Mouse (Mus musculus): ENCODE data around the gene Sorbs2.

The Sorbs2 gene

GRCm38 (mm10) chr8:45687942-45688695 is 180.5 kb downstream of the Sorbs2 start:
- no peak for DNase-seq

DNA sequence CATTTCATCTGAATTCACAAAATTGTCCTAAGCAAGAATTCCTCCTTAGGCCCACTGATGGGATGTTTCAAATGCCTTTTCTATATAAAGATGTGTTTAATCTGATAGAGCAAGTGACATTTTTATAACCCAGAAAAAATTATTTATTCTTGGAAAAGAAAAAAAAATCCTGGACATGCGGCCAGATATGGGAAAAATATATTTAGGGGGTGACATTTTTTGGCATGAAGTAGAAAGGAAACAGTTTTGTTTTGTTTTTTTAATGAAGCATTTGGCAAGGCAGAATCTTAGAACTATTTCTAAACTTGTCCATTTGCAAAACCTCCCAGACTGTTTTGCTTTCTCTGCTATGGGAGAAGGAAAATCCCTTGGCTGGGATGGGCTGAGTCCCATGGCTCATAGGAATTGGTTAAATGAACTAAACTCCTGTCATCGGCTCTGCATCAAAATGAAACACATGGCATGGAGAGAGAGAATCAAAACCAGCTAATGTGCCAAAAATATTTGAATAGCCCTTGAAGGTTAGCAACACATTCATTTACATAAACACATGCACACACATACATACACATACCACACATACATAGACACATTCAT is 182.1 kb downstream of the Sorbs2 start:
- no peak for DNase-seq

GRCm38 (mm10) chr8:45700100-45700499 is 192.5 kb downstream of the Sorbs2 start:
- DNase-seq, result no peak

DNA sequence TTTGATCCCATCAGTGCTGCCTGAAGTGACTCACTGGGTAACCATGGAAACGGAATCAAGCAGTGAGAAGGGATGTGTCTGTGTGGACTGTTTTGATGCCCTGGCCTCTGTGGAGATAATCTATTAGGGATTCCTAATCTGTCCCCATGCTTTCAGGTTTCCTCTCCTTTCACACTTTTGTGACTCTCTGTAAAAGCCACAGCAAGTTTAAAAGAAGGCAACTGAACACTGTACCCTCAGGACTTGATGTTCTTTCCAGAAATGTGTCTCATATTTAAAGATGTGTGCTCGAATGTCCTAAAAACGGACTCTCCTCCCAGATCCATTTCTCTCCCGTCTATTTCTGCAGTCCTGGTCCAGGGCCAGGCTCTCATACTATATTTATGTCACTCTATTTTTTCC is 196.1 kb downstream of the Sorbs2 start:
- DNase-seq, result no peak

GRCm38 (mm10) chr8:45709098-45709497 is 201.5 kb downstream of the Sorbs2 start:
- DNase-seq, result no peak

- DNase-seq, result no peak
These were observed 202.1 kb downstream of the Sorbs2 start for GRCm38 (mm10) chr8:45709734-45710133.

GRCm38 (mm10) chr8:45712610-45713009 is 205.0 kb downstream of the Sorbs2 start:
- DNase-seq, result no peak

GRCm38 (mm10) chr8:45714806-45715205 is 207.2 kb downstream of the Sorbs2 start:
- DNase-seq, result no peak

- DNase-seq, result no peak
These were observed 207.9 kb downstream of the Sorbs2 start for GRCm38 (mm10) chr8:45715330-45716027.

DNA sequence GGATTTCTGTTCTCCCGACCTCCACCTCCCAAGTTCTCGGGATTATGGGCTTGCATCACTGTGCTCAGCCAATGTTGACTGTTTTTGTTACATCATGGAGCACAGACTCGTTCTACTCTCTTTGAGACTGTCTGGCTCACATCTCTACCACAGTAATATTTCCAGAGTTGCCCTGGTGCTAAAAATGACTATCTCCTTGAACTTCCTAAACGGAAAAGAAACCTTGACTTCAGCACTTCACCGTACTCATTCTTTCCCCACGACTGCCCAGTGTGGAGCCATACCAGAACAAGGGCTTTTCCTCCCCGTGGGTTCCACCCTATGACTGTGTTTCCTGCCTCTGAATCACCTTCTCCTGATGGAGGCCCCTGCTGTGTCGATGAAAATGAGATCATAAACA is 212.2 kb downstream of the Sorbs2 start:
- DNase-seq, result no peak

GRCm38 (mm10) chr8:45724204-45724603 is 216.6 kb downstream of the Sorbs2 start:
- no peak for DNase-seq

DNA sequence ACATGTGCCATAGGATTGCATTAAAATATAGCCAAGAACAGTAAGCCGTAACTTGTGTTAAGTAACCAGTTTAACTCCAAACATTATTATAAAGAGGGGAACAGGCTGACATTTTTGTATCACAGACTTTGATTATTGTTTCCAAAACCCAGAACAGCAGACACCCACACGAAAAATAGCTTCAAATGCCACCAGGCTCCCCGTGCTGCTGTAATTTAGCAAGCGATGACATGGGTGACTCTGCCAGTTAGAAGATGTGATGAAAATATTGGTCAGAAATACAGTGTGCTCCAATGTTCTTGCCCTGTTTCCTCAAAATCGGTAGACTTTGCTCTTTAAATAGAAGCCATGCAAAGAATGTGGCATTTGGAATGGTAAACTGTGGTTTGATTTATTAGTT is 217.7 kb downstream of the Sorbs2 start:
- no peak for DNase-seq

DNA sequence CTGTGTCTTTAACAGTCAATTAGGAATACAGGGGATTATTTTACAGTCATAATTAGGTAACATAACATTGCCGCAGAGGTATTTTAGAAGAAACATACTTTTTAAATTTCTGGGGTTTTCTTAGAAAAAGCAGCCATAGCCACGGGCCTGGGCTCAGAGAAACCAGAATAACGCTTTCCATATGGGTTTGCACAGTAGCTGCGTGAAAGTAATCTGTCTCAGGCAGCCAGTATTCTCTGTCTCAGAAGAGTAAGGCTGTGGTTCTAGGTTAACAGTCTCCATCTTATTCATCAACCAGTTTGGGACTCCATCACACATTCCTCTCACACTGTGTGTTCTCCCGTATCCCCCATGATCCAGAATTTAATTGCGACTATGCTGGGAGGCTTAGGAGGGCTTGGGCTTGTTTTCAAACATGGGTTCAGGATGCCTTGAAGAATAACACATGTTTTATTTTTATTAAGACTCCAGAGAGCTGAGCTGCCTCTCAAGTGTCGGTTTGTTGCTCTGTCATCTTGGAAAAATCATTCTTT is 222.3 kb downstream of the Sorbs2 start:
- no peak for DNase-seq

GRCm38 (mm10) chr8:45730795-45731194 is 223.2 kb downstream of the Sorbs2 start:
- no peak for DNase-seq

DNA sequence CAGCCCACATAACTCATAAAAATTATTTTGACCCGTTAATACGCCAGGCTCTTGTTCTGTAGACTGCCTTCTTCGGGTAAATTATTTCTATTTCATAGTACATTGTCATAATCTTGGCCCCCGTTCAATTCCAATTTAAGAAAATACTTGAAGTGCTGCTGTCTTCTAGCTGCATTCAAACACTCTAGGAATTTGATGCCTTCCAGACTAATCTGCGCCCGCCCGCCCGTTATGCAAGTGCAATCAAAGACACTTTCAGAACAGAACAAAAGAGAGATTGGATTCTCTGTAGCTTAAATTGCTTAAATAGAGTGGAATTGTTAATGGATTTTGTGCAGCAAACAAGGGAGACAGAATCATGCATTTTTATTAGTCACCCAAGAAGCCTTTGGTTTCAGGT is 226.5 kb downstream of the Sorbs2 start:
- no peak for DNase-seq

- no peak for DNase-seq
These were observed 229.7 kb downstream of the Sorbs2 start for GRCm38 (mm10) chr8:45737266-45737665.

DNA sequence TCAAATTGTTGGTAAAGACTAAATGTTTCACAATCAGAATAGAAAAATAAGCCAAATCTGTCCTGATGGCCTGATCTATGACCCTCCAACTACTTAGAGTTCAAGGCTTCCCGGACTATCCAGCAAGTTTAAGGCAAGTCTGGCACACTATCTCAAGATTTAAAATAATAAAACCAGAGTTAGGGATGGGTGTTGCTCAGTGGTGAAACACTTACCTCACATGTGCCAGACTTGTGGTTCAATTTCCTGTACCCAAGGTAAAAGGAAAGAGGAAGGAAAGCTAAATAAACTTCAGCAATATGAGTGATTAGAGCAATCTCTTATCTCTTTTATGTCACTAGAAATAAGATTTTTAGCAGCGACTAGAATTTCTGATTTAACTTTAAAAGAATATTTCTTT is 235.7 kb downstream of the Sorbs2 start:
- DNase-seq, result no peak

- DNase-seq, result no peak
These were observed 236.2 kb downstream of the Sorbs2 start for GRCm38 (mm10) chr8:45743739-45744138.

GRCm38 (mm10) chr8:45751512-45752502 is 244.2 kb downstream of the Sorbs2 start:
- no peak for DNase-seq

- DNase-seq, result no peak
These were observed 247.9 kb downstream of the Sorbs2 start for GRCm38 (mm10) chr8:45755482-45755881.

GRCm38 (mm10) chr8:45755972-45756371 is 248.4 kb downstream of the Sorbs2 start:
- no peak for DNase-seq

DNA sequence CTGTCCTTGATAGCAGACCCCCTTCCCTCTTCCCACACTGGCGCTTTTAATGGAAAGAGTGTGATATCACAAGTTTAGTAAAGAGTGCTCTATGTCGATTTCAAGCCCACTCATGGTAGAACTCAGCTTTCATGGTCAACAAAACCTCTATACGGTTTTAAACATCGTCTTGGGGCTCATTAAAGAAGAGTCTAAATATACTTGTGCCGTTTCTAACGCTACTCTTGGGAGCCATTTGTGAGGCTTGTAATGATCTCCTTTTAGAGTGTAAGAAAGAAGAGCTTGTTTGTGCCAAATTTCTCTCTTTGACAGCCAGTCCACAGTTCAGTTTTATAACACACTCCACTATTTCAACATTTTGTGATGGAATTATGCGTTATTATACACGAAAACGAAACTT is 253.0 kb downstream of the Sorbs2 start:
- no peak for DNase-seq

DNA sequence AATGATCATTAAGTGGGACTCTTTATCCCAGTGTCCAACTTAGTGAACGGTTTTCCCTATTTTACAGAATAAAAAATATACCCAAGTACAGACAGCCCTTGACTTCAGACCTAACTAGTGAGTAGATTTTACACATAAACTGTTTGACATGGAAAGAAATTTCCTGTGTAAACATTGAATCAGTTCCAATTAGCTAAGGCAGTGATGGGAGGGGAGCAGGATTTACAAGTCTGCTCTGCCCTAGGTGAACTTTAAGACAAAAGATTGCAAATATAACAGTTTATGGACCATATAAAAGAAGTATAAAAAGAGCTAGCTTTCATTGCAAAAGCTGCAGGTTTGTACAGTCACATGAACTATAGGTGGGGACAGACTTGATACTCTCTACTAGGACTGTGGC is 253.5 kb downstream of the Sorbs2 start:
- DNase-seq, result no peak

Measured in thymus, adult 18-20 months (tissue).